Mouse (Mus musculus): Measurements from ENCODE around the gene Tmem145. TPM values are rescaled to one million over a fixed set of nuclear protein-coding genes. Genes with fewer than 3 reads are reported as not detected.

The Tmem145 gene
- polyA plus RNA-seq, 1 experiment from 2014 or later: 0.67 TPM

GRCm38 (mm10) chr7:25267301-25267750 lies 38.6 kb upstream of the Tmem145 start, which contains the start of gene Cic:
TSS of gene Cic (plus strand) at chr7:25267704.
- peaks cover 10% of the 10 kb centered on the region; the same call in 1 of the 2 replicates for H3K36me3 ChIP-seq (ENCODE audit: control insufficient read depth, insufficient read depth, low read length)
- TF ChIP-seq EP300 (optimal IDR thresholded peaks at IDR 0.05) (peak; percentile 1), CTCF (IDR thresholded peaks at IDR 0.05; ENCODE audit: low read depth) (no peak; the same call in 1 of the 2 replicates)
- no peaks in the 10 kb centered on the region for H3K27me3 ChIP-seq (ENCODE audit: control insufficient read depth, insufficient read depth, low read length)
- ATAC-seq (ENCODE audit: low FRiP score, low TSS enrichment) (peak; percentile 87), DNase-seq (ENCODE audit: low spot score) (peak; percentile 99)
- WGBS: under 1% methylated on average over 29 of the region's 29 CpGs
- peak within 1 kb of the TSS; percentile 73 for H3K4me3 ChIP-seq (ENCODE audit: low read depth, low read length)
- H3K27ac ChIP-seq (replicated peaks): peak within 1 kb of the TSS; percentile 92
- H3K9ac ChIP-seq (ENCODE audit: low read length): peak within 1 kb of the TSS; percentile 84
- H3K9me3 ChIP-seq (ENCODE audit: control insufficient read depth, low read length): no peaks in the 10 kb centered on the region
- H3K4me1 ChIP-seq (replicated peaks; ENCODE audit: control insufficient read depth, insufficient read depth): peaks cover 9% of the 10 kb centered on the region
- H3K4me2 ChIP-seq (replicated peaks; ENCODE audit: low read depth): peak within 1 kb of the TSS; percentile 85

- H3K9ac ChIP-seq (ENCODE audit: low read length): peak overlapping the region; percentile 84
- H3K36me3 ChIP-seq (ENCODE audit: control insufficient read depth, insufficient read depth, low read length): peaks cover 15% of the 10 kb centered on the region
- H3K27ac ChIP-seq (replicated peaks): peak overlapping the region; percentile 92
- DNase-seq (ENCODE audit: low spot score) (peak; percentile 99), ATAC-seq (ENCODE audit: low FRiP score, low TSS enrichment) (peak; percentile 97)
- no peak for TF ChIP-seq CTCF (IDR thresholded peaks at IDR 0.05; ENCODE audit: low read depth)
- TF ChIP-seq EP300 (optimal IDR thresholded peaks at IDR 0.05): peak; percentile 95
- peaks cover 9% of the 10 kb centered on the region for H3K4me1 ChIP-seq (replicated peaks; ENCODE audit: control insufficient read depth, insufficient read depth)
- H3K9me3 ChIP-seq (ENCODE audit: control insufficient read depth, low read length): no peaks in the 10 kb centered on the region
- peak overlapping the region; percentile 85 for H3K4me2 ChIP-seq (replicated peaks; ENCODE audit: low read depth)
- WGBS: under 1% methylated on average over 33 of the region's 33 CpGs
- H3K27me3 ChIP-seq (ENCODE audit: control insufficient read depth, insufficient read depth, low read length): no peaks in the 10 kb centered on the region
- H3K4me3 ChIP-seq (ENCODE audit: low read depth, low read length): peak overlapping the region; percentile 73
These were observed 38.0 kb upstream of the Tmem145 start for GRCm38 (mm10) chr7:25267751-25268463.

GRCm38 (mm10) chr7:25268588-25268987 lies 37.3 kb upstream of the Tmem145 start:
- DNase-seq (ENCODE audit: low spot score): no peak
- TF ChIP-seq EP300 (optimal IDR thresholded peaks at IDR 0.05) (no peak), CTCF (IDR thresholded peaks at IDR 0.05; ENCODE audit: low read depth) (no peak)

GRCm38 (mm10) chr7:25269029-25269428 lies 36.9 kb upstream of the Tmem145 start:
- Histone ChIP-seq H3K4me2 (replicated peaks; ENCODE audit: low read depth) (peak overlapping the region; percentile 85), H3K27me3 (ENCODE audit: control insufficient read depth, insufficient read depth, low read length) (no peaks in the 10 kb centered on the region), H3K27ac (replicated peaks) (peak overlapping the region; percentile 83), H3K9me3 (ENCODE audit: control insufficient read depth, low read length) (no peaks in the 10 kb centered on the region), H3K4me3 (ENCODE audit: low read depth, low read length) (peak overlapping the region; percentile 73), H3K9ac (ENCODE audit: low read length) (peak overlapping the region; percentile 84), H3K4me1 (replicated peaks; ENCODE audit: control insufficient read depth, insufficient read depth) (peaks cover 9% of the 10 kb centered on the region), H3K36me3 (ENCODE audit: control insufficient read depth, insufficient read depth, low read length) (peaks cover 15% of the 10 kb centered on the region)
- DNase-seq (ENCODE audit: low spot score): peak; percentile 24
- no peak for TF ChIP-seq CTCF (IDR thresholded peaks at IDR 0.05; ENCODE audit: low read depth)
- TF ChIP-seq EP300 (optimal IDR thresholded peaks at IDR 0.05): no peak
- 30% methylated on average over 4 of the region's 4 CpGs for WGBS
- ATAC-seq (ENCODE audit: low FRiP score, low TSS enrichment): no peak

More at GRCm38 (mm10) chr7:25268588-25268987, 37.3 kb upstream of the Tmem145 start:
- Histone ChIP-seq H3K4me2 (replicated peaks; ENCODE audit: low read depth) (peak overlapping the region; percentile 85), H3K27me3 (ENCODE audit: control insufficient read depth, insufficient read depth, low read length) (no peaks in the 10 kb centered on the region), H3K27ac (replicated peaks) (peak overlapping the region; percentile 83), H3K36me3 (ENCODE audit: control insufficient read depth, insufficient read depth, low read length) (peaks cover 15% of the 10 kb centered on the region), H3K4me1 (replicated peaks; ENCODE audit: control insufficient read depth, insufficient read depth) (peaks cover 9% of the 10 kb centered on the region), H3K9me3 (ENCODE audit: control insufficient read depth, low read length) (no peaks in the 10 kb centered on the region), H3K9ac (ENCODE audit: low read length) (peak overlapping the region; percentile 84), H3K4me3 (ENCODE audit: low read depth, low read length) (peak overlapping the region; percentile 73)
- ATAC-seq (ENCODE audit: low FRiP score, low TSS enrichment): no peak
- WGBS: 2% methylated on average over 7 of the region's 7 CpGs

- Histone ChIP-seq H3K27ac (replicated peaks) (peak overlapping the region; percentile 83), H3K4me1 (replicated peaks; ENCODE audit: control insufficient read depth, insufficient read depth) (peaks cover 9% of the 10 kb centered on the region), H3K27me3 (ENCODE audit: control insufficient read depth, insufficient read depth, low read length) (no peaks in the 10 kb centered on the region), H3K36me3 (ENCODE audit: control insufficient read depth, insufficient read depth, low read length) (peaks cover 15% of the 10 kb centered on the region), H3K9ac (ENCODE audit: low read length) (peak overlapping the region; percentile 84; the same call in 1 of the 2 replicates), H3K4me2 (replicated peaks; ENCODE audit: low read depth) (peak overlapping the region; percentile 85), H3K4me3 (ENCODE audit: low read depth, low read length) (peak overlapping the region; percentile 73; the same call in 1 of the 2 replicates), H3K9me3 (ENCODE audit: control insufficient read depth, low read length) (no peaks in the 10 kb centered on the region)
- DNase-seq (ENCODE audit: low spot score): peak; percentile 17
- TF ChIP-seq EP300 (optimal IDR thresholded peaks at IDR 0.05): no peak
- no peak for TF ChIP-seq CTCF (IDR thresholded peaks at IDR 0.05; ENCODE audit: low read depth)
- 61% methylated on average over 8 of the region's 8 CpGs for WGBS
- no peak for ATAC-seq (ENCODE audit: low FRiP score, low TSS enrichment)
These were observed 36.2 kb upstream of the Tmem145 start for GRCm38 (mm10) chr7:25269545-25270271.

Measured in stomach, postnatal 0 days (tissue).